Mouse (Mus musculus) liver, embryonic 16.5 days (tissue): ENCODE results near the gene Cic. TPM values are rescaled to one million over a fixed set of nuclear protein-coding genes. Genes with fewer than 3 reads are reported as not detected.

Experiments used
- ATAC-seq: fragments of 200-750 bp; cut with Nextera tagmentation; 2 replicates; pipeline ENCODE4 v1.8.0; 2017; ENCODE audit warnings: low read depth, mild to moderate bottlenecking, moderate number of reproducible peaks, moderate library complexity
- H3K27ac ChIP-seq: fragments of 300-500 bp; sonication (generic); 2 replicates; pipeline ENCODE4 v1.5.1; 2014; ENCODE audit warnings: mild to moderate bottlenecking, low read length
- H3K27me3 ChIP-seq: fragments of 300-500 bp; sonication (generic); 2 replicates; pipeline ENCODE4 v1.6.1; 2014; ENCODE audit warnings: low read depth, low read length, mixed read lengths; ENCODE audit not compliant: control insufficient read depth, insufficient read depth
- H3K36me3 ChIP-seq: fragments of 300-500 bp; sonication (generic); 2 replicates; pipeline ENCODE4 v1.6.1; 2014; ENCODE audit warnings: mild to moderate bottlenecking; ENCODE audit not compliant: control insufficient read depth, insufficient read depth
- H3K4me1 ChIP-seq: fragments of 300-500 bp; sonication (generic); 2 replicates; pipeline ENCODE4 v1.6.1; 2014; ENCODE audit warnings: low read depth, low read length, mixed read lengths; ENCODE audit not compliant: control insufficient read depth
- H3K4me2 ChIP-seq: fragments of 300-500 bp; sonication (generic); 2 replicates; pipeline ENCODE4 v1.6.1; 2014; ENCODE audit warnings: low read depth, low read length, mixed read lengths
- H3K4me3 ChIP-seq: fragments of 300-500 bp; sonication (generic); 2 replicates; pipeline ENCODE4 v1.5.1; 2014; ENCODE audit warnings: low read depth, mild to moderate bottlenecking, low read length
- H3K9ac ChIP-seq: fragments of 300-500 bp; sonication (generic); 2 replicates; pipeline ENCODE4 v1.6.1; 2014; ENCODE audit warnings: low read depth, low read length
- H3K9me3 ChIP-seq: fragments of 300-500 bp; sonication (generic); replicated peaks from 2 replicates; pipeline ENCODE4 v1.6.1; 2016; ENCODE audit warnings: low read length; ENCODE audit not compliant: control insufficient read depth
- WGBS: fragments of 180-500 bp; shearing (Covaris S2); extraction: QIAGEN DNeasy Blood & Tissue Kit; methylation state at CpG from one replicate; pipeline ENCODE4 v1.1.7; 2014; ENCODE audit not compliant: insufficient replicate concordance; 5-methylcytosine and 5-hydroxymethylcytosine counted together
- polyA plus RNA-seq: library from polyadenylated mRNA; unstranded; fragments of >200 nt; fragmentation: Nextera tagmentation; extraction: Ambion mirVana; gene quantifications from 2 replicates; pipeline ENCODE4 v1.2.1, GENCODE M21; 2015

Gene Cic
- polyA plus RNA-seq, 1 experiment from 2014 or later = 9.5 TPM

GRCm38 (mm10) chr7:25279076-25279860, 11.8 kb downstream of the Cic start:
- Histone ChIP-seq H3K4me3 (peak overlapping the region; percentile 72), H3K27me3 (no peaks in the 10 kb centered on the region), H3K9me3 (no peaks in the 10 kb centered on the region), H3K9ac (peak overlapping the region; percentile 78), H3K4me2 (peak overlapping the region; percentile 99), H3K36me3 (no peaks in the 10 kb centered on the region), H3K27ac (peak overlapping the region; percentile 95), H3K4me1 (peaks cover 83% of the 10 kb centered on the region)
- peak; percentile 25 for ATAC-seq
- WGBS = under 1% methylated on average over 46 of the region's 49 CpGs

GRCm38 (mm10) chr7:25279861-25280791, 12.6 kb downstream of the Cic start:
- peaks cover 76% of the 10 kb centered on the region for H3K4me1 ChIP-seq
- peak overlapping the region; percentile 72 for H3K4me3 ChIP-seq
- H3K27ac ChIP-seq = peak overlapping the region; percentile 95
- WGBS = 0% methylated on average over 6 of the region's 6 CpGs
- no peaks in the 10 kb centered on the region for H3K27me3 ChIP-seq
- H3K9me3 ChIP-seq = no peaks in the 10 kb centered on the region
- no peak for ATAC-seq
- H3K9ac ChIP-seq = peak overlapping the region; percentile 78
- peaks cover 1% of the 10 kb centered on the region; the same call in 1 of the 2 replicates for H3K36me3 ChIP-seq
- peak overlapping the region; percentile 99 for H3K4me2 ChIP-seq

GRCm38 (mm10) chr7:25281166-25281733, 13.7 kb downstream of the Cic start:
- Histone ChIP-seq H3K4me1 (peaks cover 65% of the 10 kb centered on the region), H3K9ac (peak overlapping the region; percentile 78), H3K4me2 (peak overlapping the region; percentile 93), H3K27ac (peak overlapping the region; percentile 95), H3K36me3 (peaks cover 12% of the 10 kb centered on the region), H3K9me3 (no peaks in the 10 kb centered on the region), H3K27me3 (no peaks in the 10 kb centered on the region), H3K4me3 (peak overlapping the region; percentile 60)
- ATAC-seq = peak; percentile 28
- 18% methylated on average over 12 of the region's 12 CpGs for WGBS

GRCm38 (mm10) chr7:25281734-25282601, 14.5 kb downstream of the Cic start:
- peak overlapping the region; percentile 82 for H3K4me3 ChIP-seq
- ATAC-seq = peak; percentile 83
- under 1% methylated on average over 53 of the region's 108 CpGs for WGBS
- H3K27me3 ChIP-seq = no peaks in the 10 kb centered on the region
- H3K9me3 ChIP-seq = no peaks in the 10 kb centered on the region
- peak overlapping the region; percentile 98 for H3K4me2 ChIP-seq
- peak overlapping the region; percentile 95 for H3K27ac ChIP-seq
- peak overlapping the region; percentile 85 for H3K9ac ChIP-seq
- peaks cover 20% of the 10 kb centered on the region for H3K36me3 ChIP-seq
- H3K4me1 ChIP-seq = peaks cover 59% of the 10 kb centered on the region

- H3K9ac ChIP-seq = peak overlapping the region; percentile 85
- peak overlapping the region; percentile 82 for H3K4me3 ChIP-seq
- peaks cover 51% of the 10 kb centered on the region for H3K4me1 ChIP-seq
- H3K27ac ChIP-seq = peak overlapping the region; percentile 94
- ATAC-seq = no peak
- H3K36me3 ChIP-seq = peaks cover 28% of the 10 kb centered on the region
- no peaks in the 10 kb centered on the region for H3K9me3 ChIP-seq
- peak overlapping the region; percentile 98 for H3K4me2 ChIP-seq
- 1% methylated on average over 25 of the region's 36 CpGs for WGBS
- H3K27me3 ChIP-seq = no peaks in the 10 kb centered on the region
Measured at GRCm38 (mm10) chr7:25282731-25283211, 15.3 kb downstream of the Cic start.

GRCm38 (mm10) chr7:25283637-25284036, 16.1 kb downstream of the Cic start:
- Histone ChIP-seq H3K36me3 (peaks cover 36% of the 10 kb centered on the region), H3K9ac (peak overlapping the region; percentile 85), H3K4me3 (peak overlapping the region; percentile 82), H3K27ac (peak overlapping the region; percentile 66), H3K4me2 (peak overlapping the region; percentile 98), H3K9me3 (no peaks in the 10 kb centered on the region), H3K27me3 (no peaks in the 10 kb centered on the region), H3K4me1 (peaks cover 43% of the 10 kb centered on the region)
- WGBS = 6% methylated on average over 5 of the region's 5 CpGs
- ATAC-seq = no peak

- 52% methylated on average over 2 of the region's 2 CpGs for WGBS
- no peak for ATAC-seq
- H3K4me1 ChIP-seq = peaks cover 43% of the 10 kb centered on the region
Measured at GRCm38 (mm10) chr7:25284171-25284570, 16.7 kb downstream of the Cic start.

GRCm38 (mm10) chr7:25284766-25285165, 17.3 kb downstream of the Cic start:
- Histone ChIP-seq H3K27me3 (no peaks in the 10 kb centered on the region), H3K27ac (no peak overlapping the region), H3K4me1 (peaks cover 37% of the 10 kb centered on the region), H3K36me3 (peaks cover 48% of the 10 kb centered on the region), H3K4me3 (no peak overlapping the region), H3K4me2 (no peak overlapping the region), H3K9me3 (no peaks in the 10 kb centered on the region), H3K9ac (no peak overlapping the region)
- 71% methylated on average over 5 of the region's 5 CpGs for WGBS
- ATAC-seq = no peak

More at GRCm38 (mm10) chr7:25284171-25284570, 16.7 kb downstream of the Cic start:
- peak overlapping the region; percentile 66; the same call in 1 of the 2 replicates for H3K27ac ChIP-seq
- peak overlapping the region; percentile 85 for H3K9ac ChIP-seq
- H3K27me3 ChIP-seq = no peaks in the 10 kb centered on the region
- H3K4me3 ChIP-seq = no peak overlapping the region; the same call in 1 of the 2 replicates
- peaks cover 42% of the 10 kb centered on the region for H3K36me3 ChIP-seq
- H3K9me3 ChIP-seq = no peaks in the 10 kb centered on the region
- H3K4me2 ChIP-seq = peak overlapping the region; percentile 98; the same call in 1 of the 2 replicates
